Mouse (Mus musculus): Measurements from ENCODE around the gene Olfr911-ps1. TPM values are rescaled to one million over a fixed set of nuclear protein-coding genes. Genes with fewer than 3 reads are reported as not detected.

The Olfr911-ps1 gene
- not detected for polyA plus RNA-seq (2014; fragmentation: Illumina TruSeq; extraction: RNeasy Lipid Tissue Mini Kit (QIAGEN cat#74804); ENCODE audit: insufficient read depth, low read depth, low replicate concordance)

DNA sequence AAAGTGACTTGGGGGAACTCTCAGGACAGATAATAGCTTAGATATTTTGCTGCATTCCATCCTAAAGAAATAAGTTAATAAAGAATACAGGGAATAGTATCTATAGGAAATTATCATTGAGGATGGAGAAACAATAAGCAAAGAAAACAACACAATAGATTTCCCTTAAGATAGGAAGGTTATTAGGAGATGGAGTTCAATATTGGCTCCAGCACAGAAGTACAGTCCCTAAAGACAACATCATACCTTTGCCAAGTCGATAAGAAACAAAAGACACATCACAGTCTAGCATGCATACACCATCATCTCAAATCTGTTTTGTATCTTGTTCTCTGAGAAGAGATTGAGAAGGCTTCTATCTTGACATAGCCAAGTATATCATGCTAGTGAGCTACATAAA is at the start of gene Olfr911-ps1:
TSS of gene Olfr911-ps1 (plus strand) at position 301 of the 400 bp plus-strand sequence.

DNA sequence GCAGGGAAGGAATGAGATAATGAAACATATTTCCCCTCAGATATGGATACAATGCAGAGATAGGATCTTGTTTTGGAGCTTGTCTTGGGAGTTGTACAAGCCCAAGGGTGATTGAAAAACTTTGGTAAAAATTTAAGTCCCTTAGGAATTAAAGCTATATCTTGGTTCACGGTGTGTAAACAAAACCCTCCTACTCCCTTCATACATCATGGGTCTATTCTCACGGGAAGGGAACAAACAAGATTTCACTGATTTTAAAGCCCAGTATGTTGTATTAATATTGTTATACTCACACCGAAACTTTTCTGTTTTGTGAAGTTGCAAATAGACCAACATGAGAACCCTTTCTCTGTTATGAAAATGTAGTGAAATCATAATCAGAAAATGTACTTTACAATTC is 34.6 kb upstream of the Olfr911-ps1 start, which contains the start of gene Olfr906:
TSS of gene Olfr906 (plus strand) at position 301 of the 400 bp plus-strand sequence.

DNA sequence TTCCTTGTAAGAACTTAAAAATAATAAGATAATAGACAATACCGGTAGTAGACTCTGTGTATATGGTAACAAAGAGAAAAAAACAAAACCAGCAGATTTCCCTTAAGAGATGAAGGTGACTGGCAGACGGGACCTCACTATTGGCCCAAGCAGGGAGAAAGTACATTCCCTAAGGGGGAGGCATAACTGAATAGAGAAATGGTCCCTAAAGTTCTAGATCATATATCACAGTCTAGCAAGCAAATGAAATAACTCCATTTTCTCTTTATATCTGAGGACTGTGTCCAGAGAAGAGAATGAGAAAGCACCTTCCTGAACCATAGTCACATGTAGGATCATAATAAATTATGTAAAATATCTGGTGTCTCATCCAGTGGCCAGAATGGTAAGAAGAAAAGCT is 25.9 kb upstream of the Olfr911-ps1 start, which contains the start of gene Olfr907:
TSS of gene Olfr907 (plus strand) at position 301 of the 400 bp plus-strand sequence.

DNA sequence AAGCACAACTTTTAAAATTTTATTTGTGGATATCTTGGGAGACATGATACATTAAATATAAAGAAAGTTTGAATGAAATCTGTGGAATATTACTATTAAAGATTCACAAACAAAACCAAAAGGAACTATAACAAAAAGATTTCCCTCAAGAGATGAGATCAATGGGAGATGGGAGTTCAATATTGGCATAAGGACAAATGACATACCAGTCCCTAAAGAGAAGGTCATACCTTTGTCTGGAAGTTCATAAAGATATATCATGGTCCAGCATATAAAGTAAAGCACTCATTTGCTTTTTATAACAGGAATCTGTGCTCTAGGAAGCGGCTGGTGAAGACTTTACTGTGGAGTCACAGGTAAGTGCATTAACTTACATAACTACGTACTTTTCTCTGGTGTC is 16.2 kb downstream of the Olfr911-ps1 start, which contains the start of gene Olfr910:
TSS of gene Olfr910 (plus strand) at position 301 of the 400 bp plus-strand sequence.

Other genes starting within 250 kb of the Olfr911-ps1 start
- not detected for gene Olfr896-ps1, start 230.5 kb upstream of the Olfr911-ps1 start, polyA plus RNA-seq (2014; fragmentation: Illumina TruSeq; extraction: RNeasy Lipid Tissue Mini Kit (QIAGEN cat#74804); ENCODE audit: insufficient read depth, low read depth, low replicate concordance)
- not detected for gene Olfr25, start 192.5 kb upstream of the Olfr911-ps1 start, polyA plus RNA-seq (2014; fragmentation: Illumina TruSeq; extraction: RNeasy Lipid Tissue Mini Kit (QIAGEN cat#74804); ENCODE audit: insufficient read depth, low read depth, low replicate concordance)
- not detected for gene Olfr898, start 173.2 kb upstream of the Olfr911-ps1 start, polyA plus RNA-seq (2014; fragmentation: Illumina TruSeq; extraction: RNeasy Lipid Tissue Mini Kit (QIAGEN cat#74804); ENCODE audit: insufficient read depth, low read depth, low replicate concordance)
- not detected for gene Olfr250, start 154.7 kb upstream of the Olfr911-ps1 start, polyA plus RNA-seq (2014; fragmentation: Illumina TruSeq; extraction: RNeasy Lipid Tissue Mini Kit (QIAGEN cat#74804); ENCODE audit: insufficient read depth, low read depth, low replicate concordance)
- not detected for gene Olfr251, start 144.5 kb upstream of the Olfr911-ps1 start, polyA plus RNA-seq (2014; fragmentation: Illumina TruSeq; extraction: RNeasy Lipid Tissue Mini Kit (QIAGEN cat#74804); ENCODE audit: insufficient read depth, low read depth, low replicate concordance)
- gene Olfr147, start 119.9 kb upstream of the Olfr911-ps1 start, polyA plus RNA-seq (2014; fragmentation: Illumina TruSeq; extraction: RNeasy Lipid Tissue Mini Kit (QIAGEN cat#74804); ENCODE audit: insufficient read depth, low read depth, low replicate concordance), result not detected
- gene Olfr901, start 92.1 kb upstream of the Olfr911-ps1 start, polyA plus RNA-seq (2014; fragmentation: Illumina TruSeq; extraction: RNeasy Lipid Tissue Mini Kit (QIAGEN cat#74804); ENCODE audit: insufficient read depth, low read depth, low replicate concordance), result not detected
- not detected for gene Olfr902, start 73.9 kb upstream of the Olfr911-ps1 start, polyA plus RNA-seq (2014; fragmentation: Illumina TruSeq; extraction: RNeasy Lipid Tissue Mini Kit (QIAGEN cat#74804); ENCODE audit: insufficient read depth, low read depth, low replicate concordance)
- not detected for gene Olfr904, start 58.4 kb upstream of the Olfr911-ps1 start, polyA plus RNA-seq (2014; fragmentation: Illumina TruSeq; extraction: RNeasy Lipid Tissue Mini Kit (QIAGEN cat#74804); ENCODE audit: insufficient read depth, low read depth, low replicate concordance)
- gene Olfr905, start 50.5 kb upstream of the Olfr911-ps1 start, polyA plus RNA-seq (2014; fragmentation: Illumina TruSeq; extraction: RNeasy Lipid Tissue Mini Kit (QIAGEN cat#74804); ENCODE audit: insufficient read depth, low read depth, low replicate concordance), result not detected
- not detected for gene Olfr906, start 34.5 kb upstream of the Olfr911-ps1 start, polyA plus RNA-seq (2014; fragmentation: Illumina TruSeq; extraction: RNeasy Lipid Tissue Mini Kit (QIAGEN cat#74804); ENCODE audit: insufficient read depth, low read depth, low replicate concordance)
- gene Olfr907, start 25.8 kb upstream of the Olfr911-ps1 start, polyA plus RNA-seq (2014; fragmentation: Illumina TruSeq; extraction: RNeasy Lipid Tissue Mini Kit (QIAGEN cat#74804); ENCODE audit: insufficient read depth, low read depth, low replicate concordance), result not detected
- not detected for gene Olfr910, start 16.3 kb downstream of the Olfr911-ps1 start, polyA plus RNA-seq (2014; fragmentation: Illumina TruSeq; extraction: RNeasy Lipid Tissue Mini Kit (QIAGEN cat#74804); ENCODE audit: insufficient read depth, low read depth, low replicate concordance)
- gene Olfr912, start 58.6 kb downstream of the Olfr911-ps1 start, polyA plus RNA-seq (2014; fragmentation: Illumina TruSeq; extraction: RNeasy Lipid Tissue Mini Kit (QIAGEN cat#74804); ENCODE audit: insufficient read depth, low read depth, low replicate concordance), result not detected
- gene Olfr913, start 71.2 kb downstream of the Olfr911-ps1 start, polyA plus RNA-seq (2014; fragmentation: Illumina TruSeq; extraction: RNeasy Lipid Tissue Mini Kit (QIAGEN cat#74804); ENCODE audit: insufficient read depth, low read depth, low replicate concordance), result not detected
- gene Olfr914, start 83.5 kb downstream of the Olfr911-ps1 start, polyA plus RNA-seq (2014; fragmentation: Illumina TruSeq; extraction: RNeasy Lipid Tissue Mini Kit (QIAGEN cat#74804); ENCODE audit: insufficient read depth, low read depth, low replicate concordance), result not detected
- not detected for gene Olfr916, start 138.3 kb downstream of the Olfr911-ps1 start, polyA plus RNA-seq (2014; fragmentation: Illumina TruSeq; extraction: RNeasy Lipid Tissue Mini Kit (QIAGEN cat#74804); ENCODE audit: insufficient read depth, low read depth, low replicate concordance)
- gene Olfr917, start 144.3 kb downstream of the Olfr911-ps1 start, polyA plus RNA-seq (2014; fragmentation: Illumina TruSeq; extraction: RNeasy Lipid Tissue Mini Kit (QIAGEN cat#74804); ENCODE audit: insufficient read depth, low read depth, low replicate concordance), result not detected
- not detected for gene Olfr918, start 153.0 kb downstream of the Olfr911-ps1 start, polyA plus RNA-seq (2014; fragmentation: Illumina TruSeq; extraction: RNeasy Lipid Tissue Mini Kit (QIAGEN cat#74804); ENCODE audit: insufficient read depth, low read depth, low replicate concordance)
- not detected for gene Olfr919, start 182.1 kb downstream of the Olfr911-ps1 start, polyA plus RNA-seq (2014; fragmentation: Illumina TruSeq; extraction: RNeasy Lipid Tissue Mini Kit (QIAGEN cat#74804); ENCODE audit: insufficient read depth, low read depth, low replicate concordance)
- 27.1 TPM for gene Vwa5a, start 196.7 kb downstream of the Olfr911-ps1 start, polyA plus RNA-seq (2014; fragmentation: Illumina TruSeq; extraction: RNeasy Lipid Tissue Mini Kit (QIAGEN cat#74804); ENCODE audit: insufficient read depth, low read depth, low replicate concordance)
- gene Olfr920, start 230.7 kb downstream of the Olfr911-ps1 start, polyA plus RNA-seq (2014; fragmentation: Illumina TruSeq; extraction: RNeasy Lipid Tissue Mini Kit (QIAGEN cat#74804); ENCODE audit: insufficient read depth, low read depth, low replicate concordance), result 0.10 TPM